Comparison of ENCODE assay signal across 26 mouse cellular contexts in genomic region chr2:4368544-4368943, GRCm38 (mm10).
DNase-seq lines count a peak whose midpoint lies in the region; ATAC-seq lines count a peak whose summit lies in the region.
"Had no signal": no experiment of that assay in that cellular context is flagged by ENCODE, and none has a peak within 500 bp of the region (broad histone marks: within the 10 kb centered on the region; RNA-seq: fewer than 3 reads in every experiment).

No protein-coding gene starts in this region.

- peak; percentile 27 for DNase-seq in layer of hippocampus, adult 11-12 months (ENCODE audit: low spot score)
- no peak for DNase-seq in layer of hippocampus, postnatal 25 days (ENCODE audit: extremely low spot score in 1 of 2, low spot score in 1 of 2)
- peak; percentile 86 for DNase-seq in brain, adult 2 months (ENCODE audit: low read depth, low spot score)
- peak; percentile 16 to 24 for DNase-seq in right cerebral cortex, postnatal 36 days (ENCODE audit: low spot score in 2 of 2)
- DNase-seq in gastrocnemius, postnatal 14 days: no peak
- DNase-seq: adrenal gland, postnatal 14 days; cerebellum, adult 11 months; cerebellum, adult 9-11 months; heart, postnatal 4 days; kidney, adult 9 months; kidney, postnatal 14 days; liver, postnatal 0 days; lung, postnatal 10 days; retina, postnatal 1 day; spleen, adult 18-20 months had no signal

- peaks cover 12% of the 10 kb centered on the region for H3K4me1 ChIP-seq in forebrain, embryonic 16.5 days (replicated peaks; ENCODE audit: control insufficient read depth, insufficient read depth, low read length)
- H3K4me1 ChIP-seq: heart, embryonic 15.5 days; midbrain, embryonic 10.5 days; neural tube, embryonic 13.5 days had no signal

- H3K9me3 ChIP-seq in forebrain, embryonic 16.5 days (ENCODE audit: control insufficient read depth, low read length): no peaks in the 10 kb centered on the region
- H3K9me3 ChIP-seq: embryonic facial prominence, embryonic 10.5 days; heart, embryonic 15.5 days; hindbrain, embryonic 15.5 days; limb, embryonic 12.5 days; midbrain, embryonic 10.5 days; neural tube, embryonic 13.5 days had no signal

- ATAC-seq in forebrain, embryonic 16.5 days: peak; percentile 52; the same call in 1 of the 2 replicates
- no peak for ATAC-seq in cerebellum, adult (ENCODE audit: insufficient number of reproducible peaks, low FRiP score, low TSS enrichment)
- ATAC-seq: liver, postnatal 0 days; midbrain, embryonic 16.5 days had no signal

- 70% methylated on average over 6 of the region's 6 CpGs for WGBS in forebrain, embryonic 16.5 days

- H3K4me2 ChIP-seq in forebrain, embryonic 16.5 days (ENCODE audit: low read length): no peak overlapping the region
- H3K4me2 ChIP-seq: heart, embryonic 15.5 days; hindbrain, embryonic 15.5 days; limb, embryonic 12.5 days; liver, embryonic 11.5 days; neural tube, embryonic 13.5 days had no signal

- no peaks in the 10 kb centered on the region for H3K36me3 ChIP-seq in forebrain, embryonic 16.5 days (ENCODE audit: control insufficient read depth, insufficient read depth)
- H3K36me3 ChIP-seq: heart, embryonic 15.5 days; hindbrain, embryonic 15.5 days; midbrain, embryonic 10.5 days; neural tube, embryonic 13.5 days had no signal

- H3K27ac ChIP-seq in forebrain, embryonic 16.5 days (ENCODE audit: low read length): no peak overlapping the region
- H3K27ac ChIP-seq: embryonic facial prominence, embryonic 10.5 days; heart, embryonic 15.5 days; hindbrain, embryonic 15.5 days; midbrain, embryonic 10.5 days; neural tube, embryonic 13.5 days had no signal

- H3K27me3 ChIP-seq in forebrain, embryonic 16.5 days (replicated peaks; ENCODE audit: control insufficient read depth, insufficient read depth, low read length): no peaks in the 10 kb centered on the region
- H3K27me3 ChIP-seq: heart, embryonic 15.5 days; hindbrain, embryonic 15.5 days; limb, embryonic 12.5 days; neural tube, embryonic 13.5 days had no signal

- H3K4me3 ChIP-seq in forebrain, embryonic 16.5 days (replicated peaks; ENCODE audit: low read length): no peak overlapping the region
- H3K4me3 ChIP-seq: embryonic facial prominence, embryonic 10.5 days; heart, embryonic 15.5 days; hindbrain, embryonic 15.5 days; limb, embryonic 12.5 days; midbrain, embryonic 10.5 days; myocyte; neural tube, embryonic 13.5 days had no signal

- H3K9ac ChIP-seq in forebrain, embryonic 16.5 days (replicated peaks; ENCODE audit: low read depth, low read length): no peak overlapping the region
- H3K9ac ChIP-seq: heart, embryonic 15.5 days; hindbrain, embryonic 15.5 days; limb, embryonic 12.5 days; liver, postnatal 0 days; neural tube, embryonic 13.5 days had no signal

- intact Hi-C loops in gastrocnemius, postnatal 14 days (cut with DNase I; ENCODE audit: low total_unique reads): no loop called here

Comparison
In these comparisons a context has a peak if more than half of its experiments do, and no peak if none do; other contexts are left out.
1. DNase-seq: peak in layer of hippocampus, adult 11-12 months (single experiment), brain, adult 2 months (single experiment) and right cerebral cortex, postnatal 36 days (2 of 2); none in layer of hippocampus, postnatal 25 days (0 of 2) and gastrocnemius, postnatal 14 days (single experiment).